Mouse (Mus musculus): ENCODE results near the gene Mettl27. TPM values are rescaled to one million over a fixed set of nuclear protein-coding genes. Genes with fewer than 3 reads are reported as not detected.

The Mettl27 gene
- 13.3 TPM for polyA plus RNA-seq (2014; fragmentation: Illumina TruSeq; extraction: RNeasy Lipid Tissue Mini Kit (QIAGEN cat#74804); ENCODE audit: low read depth, low replicate concordance)

GRCm38 (mm10) chr5:134932179-134932902, at the start of gene Mettl27:
Gene Mettl27, plus strand, starts transcription at chr5:134932368.

GRCm38 (mm10) chr5:134906633-134907032, 25.5 kb upstream of the Mettl27 start, which contains the start of gene Tmem270:
Gene Tmem270, minus strand, starts transcription at chr5:134906733.

GRCm38 (mm10) chr5:134915311-134915710, 16.9 kb upstream of the Mettl27 start, which contains the start of gene Cldn13:
Gene Cldn13, minus strand, starts transcription at chr5:134915526.

GRCm38 (mm10) chr5:134946857-134947255, 14.7 kb downstream of the Mettl27 start, which contains the start of gene Cldn4:
Gene Cldn4, minus strand, starts transcription at chr5:134946934.

GRCm38 (mm10) chr5:134985633-134986297, 53.6 kb downstream of the Mettl27 start, which contains the start of gene Cldn3:
Gene Cldn3, plus strand, starts transcription at chr5:134986214.

Other genes with a start within 250 kb of the Mettl27 start
- 0.16 TPM for gene Limk1, start 243.8 kb upstream of the Mettl27 start, polyA plus RNA-seq (2014; fragmentation: Illumina TruSeq; extraction: RNeasy Lipid Tissue Mini Kit (QIAGEN cat#74804); ENCODE audit: low read depth, low replicate concordance)
- gene Eln, start 185.0 kb upstream of the Mettl27 start, polyA plus RNA-seq (2014; fragmentation: Illumina TruSeq; extraction: RNeasy Lipid Tissue Mini Kit (QIAGEN cat#74804); ENCODE audit: low read depth, low replicate concordance): 1.1 TPM
- not detected for gene Tmem270, start 25.6 kb upstream of the Mettl27 start, polyA plus RNA-seq (2014; fragmentation: Illumina TruSeq; extraction: RNeasy Lipid Tissue Mini Kit (QIAGEN cat#74804); ENCODE audit: low read depth, low replicate concordance)
- not detected for gene Cldn13, start 16.8 kb upstream of the Mettl27 start, polyA plus RNA-seq (2014; fragmentation: Illumina TruSeq; extraction: RNeasy Lipid Tissue Mini Kit (QIAGEN cat#74804); ENCODE audit: low read depth, low replicate concordance)
- gene Cldn4, start 14.6 kb downstream of the Mettl27 start, polyA plus RNA-seq (2014; fragmentation: Illumina TruSeq; extraction: RNeasy Lipid Tissue Mini Kit (QIAGEN cat#74804); ENCODE audit: low read depth, low replicate concordance): 0.57 TPM
- gene Cldn3, start 53.8 kb downstream of the Mettl27 start, polyA plus RNA-seq (2014; fragmentation: Illumina TruSeq; extraction: RNeasy Lipid Tissue Mini Kit (QIAGEN cat#74804); ENCODE audit: low read depth, low replicate concordance): not detected
- 4.7 TPM for gene Abhd11, start 76.8 kb downstream of the Mettl27 start, polyA plus RNA-seq (2014; fragmentation: Illumina TruSeq; extraction: RNeasy Lipid Tissue Mini Kit (QIAGEN cat#74804); ENCODE audit: low read depth, low replicate concordance)
- not detected for gene Stx1a, start 91.1 kb downstream of the Mettl27 start, polyA plus RNA-seq (2014; fragmentation: Illumina TruSeq; extraction: RNeasy Lipid Tissue Mini Kit (QIAGEN cat#74804); ENCODE audit: low read depth, low replicate concordance)
- gene Dnajc30, start 131.8 kb downstream of the Mettl27 start, polyA plus RNA-seq (2014; fragmentation: Illumina TruSeq; extraction: RNeasy Lipid Tissue Mini Kit (QIAGEN cat#74804); ENCODE audit: low read depth, low replicate concordance): 15.1 TPM
- gene Bud23, start 132.6 kb downstream of the Mettl27 start, polyA plus RNA-seq (2014; fragmentation: Illumina TruSeq; extraction: RNeasy Lipid Tissue Mini Kit (QIAGEN cat#74804); ENCODE audit: low read depth, low replicate concordance): 12.3 TPM
- not detected for gene Vps37d, start 145.9 kb downstream of the Mettl27 start, polyA plus RNA-seq (2014; fragmentation: Illumina TruSeq; extraction: RNeasy Lipid Tissue Mini Kit (QIAGEN cat#74804); ENCODE audit: low read depth, low replicate concordance)
- gene Mlxipl, start 157.5 kb downstream of the Mettl27 start, polyA plus RNA-seq (2014; fragmentation: Illumina TruSeq; extraction: RNeasy Lipid Tissue Mini Kit (QIAGEN cat#74804); ENCODE audit: low read depth, low replicate concordance): 5.9 TPM
- gene Tbl2, start 217.3 kb downstream of the Mettl27 start, polyA plus RNA-seq (2014; fragmentation: Illumina TruSeq; extraction: RNeasy Lipid Tissue Mini Kit (QIAGEN cat#74804); ENCODE audit: low read depth, low replicate concordance): 3.3 TPM
- 12.0 TPM for gene Bcl7b, start 235.9 kb downstream of the Mettl27 start, polyA plus RNA-seq (2014; fragmentation: Illumina TruSeq; extraction: RNeasy Lipid Tissue Mini Kit (QIAGEN cat#74804); ENCODE audit: low read depth, low replicate concordance)

All from kidney, adult 10 weeks (tissue).